Mouse (Mus musculus) CH12.LX (cell line): ENCODE measurements around the gene Col6a1.

Experiments
- CTCF ChIP-seq, 2 experiments: IDR thresholded peaks in 1 of 2; conservative IDR thresholded peaks in 1 of 2; 2 replicates each; pipeline ENCODE4 v1.5.1; 2011 to 2012; ENCODE audit warnings: low read depth in 2 of 2, low read length in 2 of 2, improper control_type of control experiment in 1 of 2, inconsistent platforms in 1 of 2, mild to moderate bottlenecking in 1 of 2, moderate library complexity in 1 of 2
- HCFC1 ChIP-seq: IDR thresholded peaks from 2 replicates; pipeline ENCODE4 v1.6.1; 2012; ENCODE audit warnings: low read depth, mild to moderate bottlenecking, inconsistent platforms, low read length, improper control_type of control experiment
- TCF12 ChIP-seq: IDR thresholded peaks from 2 replicates; pipeline ENCODE4 v1.6.1; 2014; ENCODE audit warnings: low read depth, mild to moderate bottlenecking, inconsistent platforms, low read length, improper control_type of control experiment
- ZKSCAN1 ChIP-seq: IDR thresholded peaks from 2 replicates; pipeline ENCODE4 v1.6.1; 2012; ENCODE audit warnings: low read depth, inconsistent platforms, low read length, improper control_type of control experiment, borderline replicate concordance
- ZNF384 ChIP-seq: IDR thresholded peaks from 2 replicates; pipeline ENCODE4 v1.6.1; 2012; ENCODE audit warnings: low read depth, low read length, improper control_type of control experiment, inconsistent platforms

- TF ChIP-seq ZNF384 (no peak), CTCF (conservative IDR thresholded peaks at IDR 0.05 in 1 of 2, IDR thresholded peaks at IDR 0.05 in 1 of 2; ENCODE audit: low read depth in 2 of 2, low read length in 2 of 2) (no peak), TCF12 (no peak), HCFC1 (no peak), ZKSCAN1 (no peak)
Measured at GRCm38 (mm10) chr10:76707001-76707400, 19.0 kb downstream of the Col6a1 start.
